Mouse (Mus musculus) heart, embryonic 14.5 days (tissue): Measurements from ENCODE around the gene Gm34302. TPM values are rescaled to one million over a fixed set of nuclear protein-coding genes. Genes with fewer than 3 reads are reported as not detected.

Source experiments
- ATAC-seq: fragments of 200-750 bp; cut with Nextera tagmentation; 2 replicates; pipeline ENCODE4 v1.8.0; 2017; ENCODE audit warnings: low read depth, moderate TSS enrichment; ENCODE audit not compliant: insufficient number of reproducible peaks, insufficient read depth, low FRiP score
- H3K27ac ChIP-seq, 2 experiments: fragments of 200-500 bp in 1 of 2; fragments of 300-500 bp in 1 of 2; sonication (generic) in 1 of 2; replicated peaks in 1 of 2; 2 replicates each; pipeline ENCODE4 v1.5.1; 2012 to 2014; ENCODE audit warnings: low read depth in 2 of 2, low read length in 2 of 2, control low read depth in 1 of 2, mild to moderate bottlenecking in 1 of 2, mixed read lengths in 1 of 2; ENCODE audit not compliant: control insufficient read depth in 1 of 2, insufficient read depth in 1 of 2
- H3K27me3 ChIP-seq: fragments of 300-500 bp; sonication (generic); 2 replicates; pipeline ENCODE4 v1.6.1; 2014; ENCODE audit warnings: mild to moderate bottlenecking, low read length, control low read depth; ENCODE audit not compliant: control insufficient read depth, insufficient read depth
- H3K36me3 ChIP-seq: fragments of 300-500 bp; sonication (generic); 2 replicates; pipeline ENCODE4 v1.6.1; 2014; ENCODE audit warnings: mild to moderate bottlenecking, control low read depth, low read length, mixed read lengths; ENCODE audit not compliant: control insufficient read depth, insufficient read depth
- H3K4me1 ChIP-seq, 2 experiments: fragments of 200-500 bp in 1 of 2; fragments of 300-500 bp in 1 of 2; sonication (generic) in 1 of 2; 2 replicates each; pipeline ENCODE4 v1.6.1; 2012 to 2014; ENCODE audit warnings: low read length in 2 of 2, control low read depth in 1 of 2, mixed read lengths in 1 of 2; ENCODE audit not compliant: control insufficient read depth in 2 of 2, insufficient read depth in 2 of 2
- H3K4me2 ChIP-seq: fragments of 300-500 bp; sonication (generic); 2 replicates; pipeline ENCODE4 v1.6.1; 2014; ENCODE audit warnings: mild to moderate bottlenecking, low read length
- H3K4me3 ChIP-seq, 2 experiments: fragments of 200-500 bp in 1 of 2; fragments of 300-500 bp in 1 of 2; sonication (generic) in 1 of 2; 2 replicates each; pipeline ENCODE4 v1.5.1; 2012 to 2014; ENCODE audit warnings: low read length in 2 of 2, mild to moderate bottlenecking in 2 of 2, control low read depth in 1 of 2, low read depth in 1 of 2, moderate library complexity in 1 of 2; ENCODE audit not compliant: control insufficient read depth in 1 of 2, insufficient read depth in 1 of 2
- H3K9ac ChIP-seq: fragments of 300-500 bp; sonication (generic); 2 replicates; pipeline ENCODE4 v1.6.1; 2014; ENCODE audit warnings: mild to moderate bottlenecking, low read length
- H3K9me3 ChIP-seq: fragments of 300-500 bp; sonication (generic); 2 replicates; pipeline ENCODE4 v1.6.1; 2016; ENCODE audit warnings: low read length, control low read depth; ENCODE audit not compliant: control insufficient read depth
- WGBS: fragments of 180-500 bp; shearing (Covaris S2); extraction: QIAGEN DNeasy Blood & Tissue Kit; methylation state at CpG from one replicate; pipeline ENCODE4 v1.1.7; 2014; 5-methylcytosine and 5-hydroxymethylcytosine counted together
- polyA plus RNA-seq: library from polyadenylated mRNA; unstranded; fragments of >200 nt; fragmentation: Nextera tagmentation; extraction: Ambion mirVana; gene quantifications from 2 replicates; pipeline ENCODE4 v1.2.1, GENCODE M21; 2014

Gm34302 gene
- polyA plus RNA-seq, 1 experiment from 2014 or later, result not detected

- Histone ChIP-seq H3K36me3 (no peaks in the 10 kb centered on the region), H3K9ac (no peak overlapping the region), H3K4me1 (no peaks in the 10 kb centered on the region), H3K4me3 (no peak overlapping the region), H3K4me2 (no peak overlapping the region), H3K9me3 (no peaks in the 10 kb centered on the region), H3K27me3 (no peaks in the 10 kb centered on the region), H3K27ac (no peak overlapping the region)
- no peak for ATAC-seq
- 73% methylated on average over 5 of the region's 5 CpGs for WGBS
These were observed 11.1 kb upstream of the Gm34302 start for GRCm38 (mm10) chr3:63494625-63495382.

- H3K27ac ChIP-seq, result no peak overlapping the region
- WGBS, result 73% methylated on average over 4 of the region's 4 CpGs
These were observed 9.9 kb upstream of the Gm34302 start for GRCm38 (mm10) chr3:63493563-63493962.

GRCm38 (mm10) chr3:63440426-63441125 lies 43.1 kb downstream of the Gm34302 start:
- 60% methylated on average over 1 of the region's 1 CpGs for WGBS
- Histone ChIP-seq H3K4me2 (no peak overlapping the region), H3K27ac (no peak overlapping the region), H3K9ac (no peak overlapping the region), H3K4me1 (no peaks in the 10 kb centered on the region), H3K4me3 (no peak overlapping the region), H3K36me3 (no peaks in the 10 kb centered on the region), H3K27me3 (no peaks in the 10 kb centered on the region), H3K9me3 (peaks cover 4% of the 10 kb centered on the region; the same call in 1 of the 2 replicates)
- ATAC-seq, result no peak

More at GRCm38 (mm10) chr3:63493563-63493962, 9.9 kb upstream of the Gm34302 start:
- Histone ChIP-seq H3K9me3 (no peaks in the 10 kb centered on the region), H3K9ac (no peak overlapping the region), H3K4me2 (no peak overlapping the region), H3K36me3 (no peaks in the 10 kb centered on the region), H3K4me3 (no peak overlapping the region), H3K4me1 (no peaks in the 10 kb centered on the region), H3K27me3 (no peaks in the 10 kb centered on the region)
- ATAC-seq, result no peak

- Histone ChIP-seq H3K27me3 (no peaks in the 10 kb centered on the region), H3K27ac (no peak overlapping the region), H3K4me2 (no peak overlapping the region), H3K36me3 (no peaks in the 10 kb centered on the region), H3K9ac (no peak overlapping the region), H3K9me3 (peaks cover 4% of the 10 kb centered on the region; the same call in 1 of the 2 replicates), H3K4me1 (no peaks in the 10 kb centered on the region), H3K4me3 (no peak overlapping the region)
- WGBS, result 58% methylated on average over 2 of the region's 2 CpGs
- no peak for ATAC-seq
These were observed 43.9 kb downstream of the Gm34302 start for GRCm38 (mm10) chr3:63439738-63440137.

GRCm38 (mm10) chr3:63438898-63439297 lies 44.8 kb downstream of the Gm34302 start:
- H3K36me3 ChIP-seq, result no peaks in the 10 kb centered on the region
- 76% methylated on average over 3 of the region's 3 CpGs for WGBS
- no peaks in the 10 kb centered on the region for H3K4me1 ChIP-seq
- no peak for ATAC-seq
- H3K9me3 ChIP-seq, result peaks cover 4% of the 10 kb centered on the region; the same call in 1 of the 2 replicates
- H3K4me2 ChIP-seq, result no peak overlapping the region
- H3K4me3 ChIP-seq, result no peak overlapping the region
- H3K9ac ChIP-seq, result no peak overlapping the region
- no peak overlapping the region for H3K27ac ChIP-seq
- no peaks in the 10 kb centered on the region for H3K27me3 ChIP-seq

Other genes with a start within 250 kb of the Gm34302 start
- gene Mme, start 242.3 kb downstream of the Gm34302 start, polyA plus RNA-seq, result 6.1 and 6.5 TPM in 2 replicates